Mouse (Mus musculus) stomach, postnatal 0 days (tissue): ENCODE data around the gene Gcsam. TPM values are rescaled to one million over a fixed set of nuclear protein-coding genes. Genes with fewer than 3 reads are reported as not detected.

Experiments used
- ATAC-seq: fragments of 200-750 bp; cut with Nextera tagmentation; 2 replicates; pipeline ENCODE4 v1.8.0; 2017; ENCODE audit not compliant: low FRiP score, low TSS enrichment
- DNase-seq: peaks from one replicate; pipeline ENCODE4 v3.0.0-alpha.2; 2016; ENCODE audit warnings: low spot score
- H3K27ac ChIP-seq: fragments of 300-500 bp; sonication (generic); replicated peaks from 2 replicates; pipeline ENCODE4 v1.5.1; 2014; ENCODE audit warnings: mild to moderate bottlenecking, control low read depth
- H3K27me3 ChIP-seq: fragments of 300-500 bp; sonication (generic); 2 replicates; pipeline ENCODE4 v1.6.1; 2014; ENCODE audit warnings: low read length; ENCODE audit not compliant: control insufficient read depth, insufficient read depth
- H3K36me3 ChIP-seq: fragments of 300-500 bp; sonication (generic); 2 replicates; pipeline ENCODE4 v1.6.1; 2014; ENCODE audit warnings: low read length, mixed read lengths; ENCODE audit not compliant: control insufficient read depth, insufficient read depth
- H3K4me1 ChIP-seq: fragments of 300-500 bp; sonication (generic); replicated peaks from 2 replicates; pipeline ENCODE4 v1.6.1; 2014; ENCODE audit warnings: antibody characterized with exemption; ENCODE audit not compliant: control insufficient read depth, insufficient read depth
- H3K4me2 ChIP-seq: fragments of 300-500 bp; sonication (generic); replicated peaks from 2 replicates; pipeline ENCODE4 v1.6.1; 2014; ENCODE audit warnings: low read depth, mild to moderate bottlenecking, control low read depth, moderate library complexity
- H3K4me3 ChIP-seq: fragments of 300-500 bp; sonication (generic); 2 replicates; pipeline ENCODE4 v1.5.1; 2014; ENCODE audit warnings: low read depth, low read length, control low read depth
- H3K9ac ChIP-seq: fragments of 300-500 bp; sonication (generic); 2 replicates; pipeline ENCODE4 v1.6.1; 2014; ENCODE audit warnings: mild to moderate bottlenecking, low read length, control low read depth, mixed read lengths
- H3K9me3 ChIP-seq: fragments of 300-500 bp; sonication (generic); 2 replicates; pipeline ENCODE4 v1.6.1; 2016; ENCODE audit warnings: low read length; ENCODE audit not compliant: control insufficient read depth
- CTCF ChIP-seq: IDR thresholded peaks from 2 replicates; pipeline ENCODE4 v1.5.1; 2016; ENCODE audit warnings: antibody characterized with exemption, low read depth, mild to moderate bottlenecking, moderate library complexity
- EP300 ChIP-seq: optimal IDR thresholded peaks from 2 replicates; pipeline ENCODE3; 2016; ENCODE audit warnings: antibody characterized with exemption
- WGBS: fragments of 180-500 bp; shearing (Covaris S2); extraction: QIAGEN DNeasy Blood & Tissue Kit; methylation state at CpG from one replicate; pipeline ENCODE4 v1.1.7; 2014; 5-methylcytosine and 5-hydroxymethylcytosine counted together
- polyA plus RNA-seq: library from polyadenylated mRNA; unstranded; fragments of >200 nt; fragmentation: Nextera tagmentation; extraction: Ambion mirVana; gene quantifications from 2 replicates; pipeline ENCODE4 v1.2.1, GENCODE M21; 2015

Gcsam gene
- polyA plus RNA-seq, result 0.11 and 0.12 TPM in 2 replicates

- Histone ChIP-seq H3K36me3 (no peaks in the 10 kb centered on the region), H3K27me3 (no peaks in the 10 kb centered on the region), H3K9me3 (no peaks in the 10 kb centered on the region), H3K4me1 (no peaks in the 10 kb centered on the region), H3K9ac (no peak within 1 kb of the TSS), H3K4me3 (no peak within 1 kb of the TSS), H3K27ac (peak within 1 kb of the TSS; percentile 66; the same call in 1 of the 2 replicates), H3K4me2 (no peak within 1 kb of the TSS)
- DNase-seq (peak; percentile 26), ATAC-seq (peak; percentile 72; the same call in 1 of the 2 replicates)
- TF ChIP-seq EP300 (no peak), CTCF (no peak)
- WGBS, result 48% methylated on average over 4 of the region's 4 CpGs
Measured at GRCm38 (mm10) chr16:45610267-45610666, at the start of gene Gcsam. TSS of gene Gcsam (plus strand) at chr16:45610380.

DNA sequence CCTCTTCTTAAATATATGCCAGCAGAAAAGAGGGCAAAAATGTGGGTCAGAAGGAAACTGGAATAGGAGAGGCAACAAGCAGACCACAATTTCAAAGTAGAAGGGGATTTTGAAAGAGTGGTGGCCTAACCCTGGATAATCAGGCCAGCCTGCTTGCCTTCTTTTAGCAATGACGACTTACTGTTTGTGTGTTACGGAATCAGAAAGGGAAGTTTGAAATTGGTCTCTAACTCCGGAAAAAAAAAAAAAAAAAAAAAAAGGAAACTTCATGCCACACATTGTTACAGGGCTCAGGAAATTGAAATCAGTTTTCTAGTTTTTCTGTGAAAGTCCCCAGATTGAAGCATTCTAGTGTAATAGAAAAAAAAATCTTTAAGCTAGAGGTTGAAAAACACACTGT, 48.4 kb upstream of the Gcsam start:
- H3K4me2 ChIP-seq, result no peak overlapping the region
- H3K36me3 ChIP-seq, result no peaks in the 10 kb centered on the region
- 59% methylated on average over 3 of the region's 3 CpGs for WGBS
- no peak overlapping the region for H3K27ac ChIP-seq
- H3K4me3 ChIP-seq, result no peak overlapping the region
- DNase-seq, result no peak
- no peaks in the 10 kb centered on the region for H3K27me3 ChIP-seq
- no peak for ATAC-seq
- no peaks in the 10 kb centered on the region for H3K4me1 ChIP-seq
- TF ChIP-seq CTCF, result no peak
- no peak for TF ChIP-seq EP300
- H3K9me3 ChIP-seq, result no peaks in the 10 kb centered on the region
- H3K9ac ChIP-seq, result no peak overlapping the region

DNA sequence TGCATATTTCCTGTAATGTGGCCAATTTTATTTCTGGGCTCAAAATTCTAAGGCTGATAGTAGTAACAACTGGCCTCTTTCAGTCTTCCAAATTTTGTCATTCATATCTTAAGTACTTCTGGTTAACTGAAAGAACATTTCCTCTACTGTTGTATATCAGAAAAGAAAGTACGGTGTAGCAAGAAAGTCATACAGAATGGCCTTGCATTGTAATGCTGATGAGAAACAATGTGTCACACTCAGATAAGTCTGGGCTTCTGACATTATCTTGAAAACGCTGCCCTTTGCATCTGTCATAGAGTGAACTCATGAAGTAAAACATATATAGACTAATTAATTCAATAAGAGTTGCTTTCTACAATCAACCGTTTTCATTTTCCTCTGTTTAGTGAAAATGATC, 37.9 kb upstream of the Gcsam start:
- TF ChIP-seq EP300 (no peak), CTCF (no peak)
- Histone ChIP-seq H3K4me2 (no peak overlapping the region), H3K4me3 (no peak overlapping the region), H3K9me3 (no peaks in the 10 kb centered on the region), H3K27me3 (no peaks in the 10 kb centered on the region), H3K9ac (no peak overlapping the region), H3K27ac (no peak overlapping the region), H3K36me3 (no peaks in the 10 kb centered on the region), H3K4me1 (no peaks in the 10 kb centered on the region)
- DNase-seq (no peak), ATAC-seq (no peak)
- WGBS, result 88% methylated on average over 3 of the region's 3 CpGs

GRCm38 (mm10) chr16:45579883-45580282, 30.3 kb upstream of the Gcsam start:
- H3K4me1 ChIP-seq, result no peaks in the 10 kb centered on the region
- no peaks in the 10 kb centered on the region for H3K36me3 ChIP-seq
- 58% methylated on average over 12 of the region's 12 CpGs for WGBS
- DNase-seq (peak; percentile 15), ATAC-seq (no peak)
- no peak overlapping the region for H3K27ac ChIP-seq
- no peaks in the 10 kb centered on the region for H3K27me3 ChIP-seq
- H3K4me2 ChIP-seq, result no peak overlapping the region
- no peak overlapping the region for H3K9ac ChIP-seq
- H3K9me3 ChIP-seq, result no peaks in the 10 kb centered on the region
- TF ChIP-seq EP300 (no peak), CTCF (peak; percentile 55)
- H3K4me3 ChIP-seq, result no peak overlapping the region

DNA sequence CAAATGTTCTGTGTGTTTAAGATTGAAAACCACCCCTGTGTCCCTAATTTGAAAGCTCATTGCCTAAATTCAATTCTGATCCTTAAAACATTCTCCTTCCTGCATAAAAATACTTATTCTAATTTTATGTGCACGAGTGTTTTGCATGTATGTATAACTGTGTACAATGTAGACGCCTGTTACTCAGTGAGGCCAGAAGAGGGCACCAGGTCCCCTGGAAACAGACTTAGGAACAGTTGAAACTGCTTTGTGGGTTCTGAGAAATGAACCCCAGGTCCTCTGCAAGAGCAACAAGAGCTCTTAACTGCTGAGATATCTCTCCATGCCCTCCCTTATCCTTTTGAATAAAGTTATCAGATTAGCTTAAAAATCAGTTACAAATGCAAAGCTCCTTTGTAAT, 27.7 kb upstream of the Gcsam start:
- DNase-seq (peak; percentile 47), ATAC-seq (no peak)
- TF ChIP-seq CTCF (peak; percentile 77), EP300 (no peak)
- Histone ChIP-seq H3K4me1 (no peaks in the 10 kb centered on the region), H3K9me3 (no peaks in the 10 kb centered on the region), H3K36me3 (no peaks in the 10 kb centered on the region), H3K9ac (no peak overlapping the region), H3K27me3 (no peaks in the 10 kb centered on the region), H3K4me3 (no peak overlapping the region), H3K4me2 (no peak overlapping the region), H3K27ac (no peak overlapping the region)
- 20% methylated on average over 2 of the region's 2 CpGs for WGBS

- TF ChIP-seq CTCF, result no peak
- TF ChIP-seq EP300, result no peak
Measured at GRCm38 (mm10) chr16:45593656-45594055, 16.5 kb upstream of the Gcsam start.

More at GRCm38 (mm10) chr16:45593656-45594055, 16.5 kb upstream of the Gcsam start:
- Histone ChIP-seq H3K9me3 (no peaks in the 10 kb centered on the region), H3K4me3 (no peak overlapping the region), H3K27ac (no peak overlapping the region), H3K9ac (no peak overlapping the region), H3K4me2 (no peak overlapping the region), H3K27me3 (no peaks in the 10 kb centered on the region), H3K4me1 (no peaks in the 10 kb centered on the region), H3K36me3 (no peaks in the 10 kb centered on the region)
- ATAC-seq (no peak), DNase-seq (no peak)
- 79% methylated on average over 1 of the region's 1 CpGs for WGBS
